Mouse (Mus musculus) stomach, postnatal 0 days (tissue): ENCODE results near the gene Mertk.

Experiments used
- CTCF ChIP-seq: IDR thresholded peaks from 2 replicates; pipeline ENCODE4 v1.5.1; 2016; ENCODE audit warnings: antibody characterized with exemption, low read depth, mild to moderate bottlenecking, moderate library complexity
- EP300 ChIP-seq: optimal IDR thresholded peaks from 2 replicates; pipeline ENCODE3; 2016; ENCODE audit warnings: antibody characterized with exemption

GRCm38 (mm10) chr2:128713548-128714003 lies 14.8 kb downstream of the Mertk start:
- TF ChIP-seq CTCF (no peak), EP300 (no peak)
